Mouse (Mus musculus) gastrocnemius, adult 2 months (tissue): ENCODE measurements around the gene Smim20. TPM values are rescaled to one million over a fixed set of nuclear protein-coding genes. Genes with fewer than 3 reads are reported as not detected.

Experiments
- DNase-seq: peaks from one replicate; pipeline ENCODE4 v3.0.0; 2022
- H3K27ac ChIP-seq: fragments of 200-600 bp; 2 replicates; pipeline ENCODE4 v1.8.1; 2022; ENCODE audit warnings: mild to moderate bottlenecking
- H3K4me3 ChIP-seq: fragments of 200-600 bp; 2 replicates; pipeline ENCODE4 v1.8.1; 2022; ENCODE audit warnings: mild to moderate bottlenecking, moderate library complexity
- CTCF ChIP-seq: fragments of 200-600 bp; IDR thresholded peaks from 2 replicates; pipeline ENCODE4 v1.8.1; 2022; ENCODE audit warnings: antibody characterized with exemption, mild to moderate bottlenecking, moderate library complexity
- intact Hi-C: fragments of 180-260 bp; cut with DNase I; formaldehyde crosslinking; loops from one replicate; pipeline ENCODE4 v1.15.1; 2025
- total RNA-seq, 2 experiments: library from RNA; stranded (reverse); gene quantifications; 2 replicates each; pipeline ENCODE4 v1.2.3; 2021

The Smim20 gene
- total RNA-seq, 2 experiments from 2014 or later = 55.5 to 67.5 TPM

- no peak for DNase-seq
- Histone ChIP-seq H3K4me3 (no peak overlapping the region), H3K27ac (peak overlapping the region; percentile 58; the same call in 1 of the 2 replicates)
- TF ChIP-seq CTCF = no peak
- intact Hi-C loops = no loop called here
Observed at GRCm38 (mm10) chr5:53270947-53271711, 4.2 kb downstream of the Smim20 start.

- intact Hi-C loops = no loop called here
- Histone ChIP-seq H3K27ac (peak overlapping the region; percentile 89), H3K4me3 (0 out of 2 replicates have a peak overlapping the region, but pooled peaks have one; percentile 3)
- no peak for DNase-seq
- TF ChIP-seq CTCF = no peak
Observed at GRCm38 (mm10) chr5:53272626-53273025, 5.7 kb downstream of the Smim20 start.

GRCm38 (mm10) chr5:53273699-53274430 lies 7.0 kb downstream of the Smim20 start:
- no peak for TF ChIP-seq CTCF
- DNase-seq = peak; percentile 70
- intact Hi-C loops = loop anchor here (2.0 kb wide), 1 partner anchor 33 kb away; no protein-coding TSS in a partner anchor
- peak overlapping the region; percentile 39 for H3K4me3 ChIP-seq
- H3K27ac ChIP-seq = peak overlapping the region; percentile 89

GRCm38 (mm10) chr5:53274811-53275355 lies 8.0 kb downstream of the Smim20 start:
- peak; percentile 73 for DNase-seq
- intact Hi-C loops = loop anchor here (2.0 kb wide), 1 partner anchor 32 kb away; no protein-coding TSS in a partner anchor
- no peak overlapping the region; the same call in 1 of the 2 replicates for H3K4me3 ChIP-seq
- TF ChIP-seq CTCF = peak; percentile 79
- H3K27ac ChIP-seq = peak overlapping the region; percentile 89

GRCm38 (mm10) chr5:53275376-53275775 lies 8.5 kb downstream of the Smim20 start:
- H3K27ac ChIP-seq = peak overlapping the region; percentile 89
- DNase-seq = no peak
- no peak for TF ChIP-seq CTCF
- no peak overlapping the region for H3K4me3 ChIP-seq
- intact Hi-C loops = loop anchor here (2.0 kb wide), 1 partner anchor 31 kb away; no protein-coding TSS in a partner anchor

- no peak overlapping the region for H3K4me3 ChIP-seq
- no peak overlapping the region for H3K27ac ChIP-seq
- intact Hi-C loops = no loop called here
- no peak for DNase-seq
- no peak for TF ChIP-seq CTCF
Observed at GRCm38 (mm10) chr5:53276470-53277022, 9.7 kb downstream of the Smim20 start.

- intact Hi-C loops = no loop called here
- no peak for DNase-seq
- TF ChIP-seq CTCF = no peak
- Histone ChIP-seq H3K27ac (no peak overlapping the region), H3K4me3 (no peak overlapping the region)
Observed at GRCm38 (mm10) chr5:53277716-53278263, 10.9 kb downstream of the Smim20 start.

- DNase-seq = no peak
- Histone ChIP-seq H3K27ac (no peak overlapping the region), H3K4me3 (no peak overlapping the region)
- no peak for TF ChIP-seq CTCF
- intact Hi-C loops = no loop called here
Observed at GRCm38 (mm10) chr5:53279216-53279813, 12.4 kb downstream of the Smim20 start.

GRCm38 (mm10) chr5:53282487-53282886 lies 15.6 kb downstream of the Smim20 start:
- intact Hi-C loops = no loop called here
- DNase-seq = no peak
- no peak for TF ChIP-seq CTCF
- no peak overlapping the region for H3K4me3 ChIP-seq
- H3K27ac ChIP-seq = no peak overlapping the region

- Histone ChIP-seq H3K4me3 (no peak overlapping the region), H3K27ac (no peak overlapping the region)
- intact Hi-C loops = no loop called here
- TF ChIP-seq CTCF = no peak
- no peak for DNase-seq
Observed at GRCm38 (mm10) chr5:53286406-53286805, 19.5 kb downstream of the Smim20 start.

- DNase-seq = peak; percentile 10
- TF ChIP-seq CTCF = no peak
- Histone ChIP-seq H3K4me3 (no peak overlapping the region), H3K27ac (no peak overlapping the region)
- intact Hi-C loops = no loop called here
Observed at GRCm38 (mm10) chr5:53289438-53289837, 22.6 kb downstream of the Smim20 start.

- intact Hi-C loops = no loop called here
- no peak for TF ChIP-seq CTCF
- DNase-seq = no peak
- Histone ChIP-seq H3K4me3 (no peak overlapping the region), H3K27ac (no peak overlapping the region)
Observed at GRCm38 (mm10) chr5:53294627-53295026, 27.7 kb downstream of the Smim20 start.
